Mouse (Mus musculus) MEL (cell line): ENCODE measurements around the gene Trem2. TPM values are rescaled to one million over a fixed set of nuclear protein-coding genes. Genes with fewer than 3 reads are reported as not detected.

ENCODE experiments used
- DNase-seq: peaks from one replicate; pipeline ENCODE4 v3.0.0; 2011; ENCODE audit warnings: low read depth, low spot score
- H3K27ac ChIP-seq: 2 replicates; pipeline ENCODE4 v1.5.1; 2012; ENCODE audit warnings: low read depth, mild to moderate bottlenecking, control low read depth, low read length, moderate library complexity; ENCODE audit not compliant: control insufficient read depth
- H3K27me3 ChIP-seq, 2 experiments: fragments of 150-350 bp in 1 of 2; sonication (generic) in 1 of 2; 2 replicates each; pipeline ENCODE4 v1.6.1; 2012; ENCODE audit warnings: low read length in 2 of 2, mild to moderate bottlenecking in 2 of 2, improper control_type of control experiment in 1 of 2, moderate library complexity in 1 of 2; ENCODE audit not compliant: insufficient read depth in 2 of 2, control insufficient read depth in 1 of 2
- H3K36me3 ChIP-seq, 2 experiments: 2 replicates each; pipeline ENCODE4 v1.6.1; 2012 to 2014; ENCODE audit warnings: low read length in 2 of 2, improper control_type of control experiment in 1 of 2, inconsistent platforms in 1 of 2, mild to moderate bottlenecking in 1 of 2; ENCODE audit not compliant: insufficient read depth in 2 of 2, control insufficient read depth in 1 of 2
- H3K4me1 ChIP-seq, 2 experiments: fragments of 150-350 bp in 1 of 2; sonication (generic) in 1 of 2; 2 replicates each; pipeline ENCODE4 v1.6.1; 2012; ENCODE audit warnings: low read length in 2 of 2, improper control_type of control experiment in 1 of 2, mild to moderate bottlenecking in 1 of 2; ENCODE audit not compliant: insufficient read depth in 2 of 2, control insufficient read depth in 1 of 2
- H3K4me3 ChIP-seq, 2 experiments: fragments of 150-350 bp in 1 of 2; sonication (generic) in 1 of 2; 2 replicates each; pipeline ENCODE4 v1.5.1; 2012; ENCODE audit warnings: low read depth in 2 of 2, low read length in 2 of 2, mild to moderate bottlenecking in 2 of 2, moderate library complexity in 2 of 2, control low read depth in 1 of 2, improper control_type of control experiment in 1 of 2; ENCODE audit not compliant: control insufficient read depth in 1 of 2, insufficient read depth in 1 of 2
- H3K79me2 ChIP-seq: 2 replicates; pipeline ENCODE4 v1.6.1; 2012; ENCODE audit warnings: mild to moderate bottlenecking, low read length, moderate library complexity; ENCODE audit not compliant: control insufficient read depth, poor library complexity, insufficient read depth
- H3K9ac ChIP-seq: 2 replicates; pipeline ENCODE4 v1.6.1; 2012; ENCODE audit warnings: low read depth, mild to moderate bottlenecking, control low read depth, low read length, moderate library complexity; ENCODE audit not compliant: control insufficient read depth, poor library complexity, severe bottlenecking
- H3K9me3 ChIP-seq: fragments of 150-350 bp; sonication (generic); replicated peaks from 2 replicates; pipeline ENCODE4 v1.6.1; 2012; ENCODE audit warnings: mild to moderate bottlenecking, low read length, improper control_type of control experiment, moderate library complexity; ENCODE audit not compliant: insufficient read depth
- BHLHE40 ChIP-seq: IDR thresholded peaks from 2 replicates; pipeline ENCODE4 v1.6.1; 2012; ENCODE audit warnings: low read depth, mild to moderate bottlenecking, inconsistent platforms, low read length, improper control_type of control experiment, borderline replicate concordance
- CHD1 ChIP-seq: IDR thresholded peaks from 2 replicates; pipeline ENCODE4 v1.6.1; 2012; ENCODE audit warnings: low read depth, mild to moderate bottlenecking, inconsistent platforms, low read length, improper control_type of control experiment
- CHD2 ChIP-seq: IDR thresholded peaks from 2 replicates; pipeline ENCODE4 v1.6.1; 2011; ENCODE audit warnings: low read length, improper control_type of control experiment
- E2F4 ChIP-seq: IDR thresholded peaks from 2 replicates; pipeline ENCODE4 v1.6.1; 2011; ENCODE audit warnings: low read depth, low read length, improper control_type of control experiment, borderline replicate concordance
- EP300 ChIP-seq, 2 experiments: IDR thresholded peaks; 2 replicates each; pipeline ENCODE4 v1.6.1; 2011; ENCODE audit warnings: improper control_type of control experiment in 2 of 2, low read length in 2 of 2, low read depth in 1 of 2, mild to moderate bottlenecking in 1 of 2
- MAZ ChIP-seq: IDR thresholded peaks from 2 replicates; pipeline ENCODE4 v1.6.1; 2012; ENCODE audit warnings: low read depth, mild to moderate bottlenecking, inconsistent platforms, low read length, improper control_type of control experiment
- MYB ChIP-seq: IDR thresholded peaks from 2 replicates; pipeline ENCODE4 v1.6.1; 2011; ENCODE audit warnings: mild to moderate bottlenecking, low read depth, low read length, improper control_type of control experiment
- POLR2A ChIP-seq, 2 experiments: IDR thresholded peaks; 2 replicates each; pipeline ENCODE4 v1.6.1; 2011 to 2012; ENCODE audit warnings: low read length in 2 of 2, mild to moderate bottlenecking in 2 of 2, control low read depth in 1 of 2, improper control_type of control experiment in 1 of 2, low read depth in 1 of 2, moderate library complexity in 1 of 2; ENCODE audit not compliant: control insufficient read depth in 1 of 2, insufficient read depth in 1 of 2, poor library complexity in 1 of 2
- SIN3A ChIP-seq: IDR thresholded peaks from 2 replicates; pipeline ENCODE4 v1.6.1; 2012; ENCODE audit warnings: low read length, improper control_type of control experiment, inconsistent platforms
- USF2 ChIP-seq, 2 experiments: IDR thresholded peaks; 2 replicates each; pipeline ENCODE4 v1.6.1; 2011 to 2012; ENCODE audit warnings: improper control_type of control experiment in 2 of 2, low read length in 2 of 2, borderline replicate concordance in 1 of 2, inconsistent platforms in 1 of 2, low read depth in 1 of 2, mild to moderate bottlenecking in 1 of 2; ENCODE audit not compliant: insufficient read depth in 1 of 2
- ZKSCAN1 ChIP-seq: IDR thresholded peaks from 2 replicates; pipeline ENCODE4 v1.6.1; 2012; ENCODE audit warnings: low read depth, mild to moderate bottlenecking, inconsistent platforms, low read length, improper control_type of control experiment, moderate library complexity
- ZMIZ1 ChIP-seq: IDR thresholded peaks from 2 replicates; pipeline ENCODE4 v1.6.1; 2012; ENCODE audit warnings: low read depth, mild to moderate bottlenecking, inconsistent platforms, low read length, improper control_type of control experiment, moderate library complexity
- polyA plus RNA-seq, 2 experiments: library from polyadenylated mRNA; stranded (reverse) in 1 of 2; unstranded in 1 of 2; fragments of >175 nt in 1 of 2; fragments of >200 nt in 1 of 2; gene quantifications; 2 replicates each; pipeline versions ENCODE4 v1.2.1 to v1.2.4; 2012; ENCODE audit warnings: low replicate concordance in 2 of 2, low read depth in 1 of 2; ENCODE audit not compliant: insufficient read length in 2 of 2, insufficient read depth in 1 of 2, missing spikeins in 1 of 2
- total RNA-seq: library from RNA; depleted of rRNA; stranded (reverse); fragments of 300-350 nt; gene quantifications from 2 replicates; pipeline ENCODE4 v1.2.3, GENCODE M21; 2012

The Trem2 gene
- total and polyA plus RNA-seq, 3 experiments: 0.04 to 0.26 TPM; not detected in 1

DNA sequence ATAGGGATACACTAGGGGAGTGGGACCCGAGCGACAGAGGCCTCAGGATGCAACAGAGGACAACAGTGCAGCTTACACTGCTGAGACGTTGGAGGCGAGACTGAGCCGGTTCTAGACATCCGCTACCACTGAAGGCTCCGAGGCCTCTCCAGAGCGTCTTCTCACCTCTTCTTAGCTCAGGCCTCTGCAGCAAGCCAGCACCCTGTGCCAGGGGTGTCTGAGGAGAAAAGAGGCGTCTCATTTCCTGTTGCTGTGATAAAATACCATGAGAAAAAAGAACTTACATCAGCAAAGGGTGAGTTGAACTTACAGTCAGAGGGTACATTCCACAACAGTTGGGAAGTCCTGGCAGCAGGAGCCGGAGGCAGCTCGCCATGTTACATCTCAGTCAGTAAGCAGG is 20.6 kb upstream of the Trem2 start:
- Histone ChIP-seq H3K27ac (no peak overlapping the region), H3K79me2 (no peaks in the 10 kb centered on the region), H3K36me3 (peaks cover 0 to 19% of the 10 kb centered on the region in 2 experiments; a peak in 2 of 4 replicates)
- no peak for TF ChIP-seq CHD1
- no peak for TF ChIP-seq MYB
- TF ChIP-seq EP300 (IDR thresholded peaks at IDR 0.05; ENCODE audit: low read depth in 1 of 2, low read length in 2 of 2): no peak
- no peak for TF ChIP-seq POLR2A (IDR thresholded peaks at IDR 0.05; ENCODE audit: control insufficient read depth in 1 of 2, insufficient read depth in 1 of 2, low read depth in 1 of 2, low read length in 2 of 2, poor library complexity in 1 of 2)
- TF ChIP-seq, all 39 proteins: peak for 0
- no peaks in the 10 kb centered on the region for H3K27me3 ChIP-seq
- H3K9ac ChIP-seq: no peak overlapping the region
- no peak for DNase-seq
- H3K4me1 ChIP-seq: peaks cover 16 to 27% of the 10 kb centered on the region in 2 experiments
- H3K4me3 ChIP-seq: no peak overlapping the region
- no peaks in the 10 kb centered on the region for H3K9me3 ChIP-seq

DNA sequence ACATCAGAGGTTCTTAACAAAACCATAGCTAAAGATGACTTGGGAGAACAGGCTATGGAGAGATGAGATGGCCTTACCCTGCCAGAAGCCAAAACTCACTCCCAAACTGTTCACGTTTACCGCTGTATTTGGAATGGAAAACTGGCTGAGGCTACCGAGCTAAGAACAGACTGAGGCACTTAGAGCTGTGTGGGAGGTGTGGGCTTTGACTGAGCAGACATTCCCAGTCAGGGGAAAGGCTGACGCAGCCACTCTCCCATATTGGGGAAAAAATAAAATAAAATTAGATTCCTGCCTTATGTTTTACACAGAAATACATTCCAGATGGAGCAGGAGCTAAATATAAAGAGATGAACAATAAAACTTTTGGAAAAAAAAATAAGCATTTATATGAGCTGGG is 19.5 kb upstream of the Trem2 start:
- no peak for DNase-seq
- no peak overlapping the region for H3K4me3 ChIP-seq
- H3K27ac ChIP-seq: no peak overlapping the region
- no peaks in the 10 kb centered on the region for H3K9me3 ChIP-seq
- no peak overlapping the region for H3K9ac ChIP-seq
- H3K27me3 ChIP-seq: no peaks in the 10 kb centered on the region
- TF ChIP-seq MAZ: no peak
- TF ChIP-seq CHD2: no peak
- TF ChIP-seq MYB: no peak
- no peak for TF ChIP-seq BHLHE40
- peaks cover 9 to 19% of the 10 kb centered on the region in 2 experiments for H3K4me1 ChIP-seq
- H3K79me2 ChIP-seq: no peaks in the 10 kb centered on the region
- peaks cover 0 to 11% of the 10 kb centered on the region in 2 experiments; a peak in 2 of 4 replicates for H3K36me3 ChIP-seq

DNA sequence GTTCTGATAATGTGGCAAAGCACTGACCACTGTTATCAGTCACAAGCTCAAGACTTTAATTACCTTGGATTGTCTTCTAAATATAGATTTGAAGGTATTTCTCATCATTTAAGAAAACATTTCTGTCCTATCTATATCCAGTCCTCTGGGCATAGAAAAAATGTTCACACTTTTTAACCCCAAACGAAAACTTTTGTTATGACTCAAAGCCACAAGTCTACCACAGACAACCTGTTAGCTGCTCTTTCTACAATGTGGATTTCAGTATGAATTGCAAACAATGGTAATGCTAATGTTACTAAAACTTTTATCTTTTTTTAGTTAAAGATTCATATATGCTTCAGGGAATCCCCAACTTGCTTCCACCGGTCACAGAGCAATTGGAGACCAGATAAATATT is 13.7 kb upstream of the Trem2 start:
- Histone ChIP-seq H3K27me3 (no peaks in the 10 kb centered on the region), H3K79me2 (no peaks in the 10 kb centered on the region), H3K9me3 (no peaks in the 10 kb centered on the region), H3K27ac (no peak overlapping the region), H3K4me1 (peaks cover 3 to 4% of the 10 kb centered on the region in 2 experiments; a peak in 3 of 4 replicates), H3K36me3 (peaks cover 0 to 4% of the 10 kb centered on the region in 2 experiments; a peak in 1 of 4 replicates), H3K4me3 (no peak overlapping the region), H3K9ac (no peak overlapping the region)
- no peak for DNase-seq
- no peak for TF ChIP-seq E2F4
- TF ChIP-seq USF2 (IDR thresholded peaks at IDR 0.05; ENCODE audit: borderline replicate concordance in 1 of 2, insufficient read depth in 1 of 2, low read depth in 1 of 2, low read length in 2 of 2): no peak
- no peak for TF ChIP-seq ZKSCAN1
- TF ChIP-seq SIN3A: no peak
- no peak for TF ChIP-seq ZMIZ1
- no peak for TF ChIP-seq MYB
